Mouse (Mus musculus) forebrain, embryonic 15.5 days (tissue): ENCODE measurements around the gene Slc25a13. TPM values are rescaled to one million over a fixed set of nuclear protein-coding genes. Genes with fewer than 3 reads are reported as not detected.
A peak's percentile ranks its signal among the peaks of the same experiment; 100 is the strongest.

ENCODE experiments used
- ATAC-seq: fragments of 200-750 bp; cut with Nextera tagmentation; replicated peaks from 2 replicates; pipeline ENCODE4 v1.8.0; 2017; ENCODE audit warnings: mild to moderate bottlenecking, moderate TSS enrichment, moderate library complexity
- H3K27ac ChIP-seq: fragments of 300-500 bp; sonication (generic); replicated peaks from 2 replicates; pipeline ENCODE4 v1.5.1; 2015; ENCODE audit warnings: mild to moderate bottlenecking, inconsistent platforms
- H3K27me3 ChIP-seq: fragments of 300-500 bp; sonication (generic); 2 replicates; pipeline ENCODE4 v1.6.1; 2015; ENCODE audit warnings: inconsistent platforms
- H3K36me3 ChIP-seq: fragments of 300-500 bp; sonication (generic); 2 replicates; pipeline ENCODE4 v1.6.1; 2015; ENCODE audit warnings: mild to moderate bottlenecking, inconsistent platforms
- H3K4me1 ChIP-seq: fragments of 300-500 bp; sonication (generic); 2 replicates; pipeline ENCODE4 v1.6.1; 2015; ENCODE audit warnings: inconsistent platforms
- H3K4me2 ChIP-seq: fragments of 300-500 bp; sonication (generic); replicated peaks from 2 replicates; pipeline ENCODE4 v1.6.1; 2015; ENCODE audit warnings: mild to moderate bottlenecking, inconsistent platforms
- H3K4me3 ChIP-seq: fragments of 300-500 bp; sonication (generic); 2 replicates; pipeline ENCODE4 v1.5.1; 2015; ENCODE audit warnings: mild to moderate bottlenecking, inconsistent platforms
- H3K9ac ChIP-seq: fragments of 300-500 bp; sonication (generic); replicated peaks from 2 replicates; pipeline ENCODE4 v1.6.1; 2015; ENCODE audit warnings: mild to moderate bottlenecking, inconsistent platforms
- H3K9me3 ChIP-seq: fragments of 300-500 bp; sonication (generic); 2 replicates; pipeline ENCODE4 v1.6.1; 2016; ENCODE audit warnings: inconsistent platforms
- WGBS: fragments of 180-500 bp; shearing (Covaris S2); methylation state at CpG from one replicate; pipeline ENCODE4 v1.1.7; 2015; ENCODE audit warnings: mixed read lengths; 5-methylcytosine and 5-hydroxymethylcytosine counted together
- polyA plus RNA-seq: library from polyadenylated mRNA; unstranded; fragments of >200 nt; fragmentation: Nextera tagmentation; extraction: Ambion mirVana; gene quantifications from 2 replicates; pipeline ENCODE4 v1.2.1, GENCODE M21; 2015

Slc25a13 gene
- polyA plus RNA-seq, 1 experiment from 2014 or later, result 9.9 TPM

DNA sequence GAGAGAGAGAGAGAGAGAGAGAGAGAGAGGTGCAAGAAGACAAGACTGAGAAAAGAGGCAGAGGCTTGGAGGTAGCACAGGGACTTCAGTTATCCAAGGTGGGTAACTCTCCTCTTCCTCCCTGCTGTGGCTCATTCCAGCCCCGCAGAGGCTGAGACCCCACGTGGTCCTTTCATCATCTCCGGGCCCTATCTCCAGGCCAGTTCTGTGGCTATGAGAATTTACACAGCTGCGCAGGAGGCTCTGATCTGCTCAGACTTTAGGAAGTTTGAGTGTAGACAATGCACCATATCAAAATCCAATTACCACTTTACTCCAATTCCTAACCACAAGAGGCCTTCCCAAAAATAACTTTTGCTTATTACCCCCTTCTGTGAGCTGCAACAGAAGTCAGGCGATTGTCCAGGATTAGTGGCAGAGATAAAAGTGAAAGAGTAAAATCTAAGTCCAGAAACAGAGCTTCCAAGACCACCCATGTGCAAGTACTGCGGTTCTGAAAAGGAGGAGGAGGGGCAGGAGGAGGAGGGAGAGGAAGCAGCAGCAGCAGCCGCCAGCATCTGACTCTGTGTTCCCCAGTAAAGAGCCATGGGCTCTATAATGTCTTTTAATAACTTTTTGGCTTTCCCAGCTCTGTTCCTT, 57.6 kb downstream of the Slc25a13 start:
- no peak for ATAC-seq
- Histone ChIP-seq H3K9me3 (no peaks in the 10 kb centered on the region), H3K4me3 (no peak overlapping the region), H3K27ac (no peak overlapping the region), H3K9ac (no peak overlapping the region), H3K27me3 (no peaks in the 10 kb centered on the region), H3K4me2 (no peak overlapping the region), H3K36me3 (no peaks in the 10 kb centered on the region), H3K4me1 (peaks cover 36% of the 10 kb centered on the region)
- WGBS, result 12% methylated on average over 7 of the region's 7 CpGs

DNA sequence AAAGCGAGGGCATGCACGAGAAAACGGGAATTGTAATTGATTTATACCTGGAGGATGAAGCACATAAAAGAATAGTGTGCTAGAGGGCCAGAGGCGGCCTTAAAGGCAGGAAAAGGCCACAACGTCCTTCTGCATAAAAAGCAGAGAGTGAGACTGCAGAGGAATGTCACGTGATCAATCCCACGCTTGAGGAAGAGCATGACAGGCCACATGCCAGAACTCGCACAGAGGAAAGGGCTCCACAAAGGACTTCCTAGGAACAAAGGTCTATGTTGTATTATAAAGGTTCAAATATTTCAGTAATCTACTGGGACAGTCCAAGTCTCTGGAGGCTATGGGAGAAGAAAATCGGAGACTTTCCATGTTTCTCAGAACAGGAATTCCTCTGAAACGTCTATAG, 63.5 kb downstream of the Slc25a13 start:
- no peak overlapping the region for H3K4me2 ChIP-seq
- no peaks in the 10 kb centered on the region for H3K36me3 ChIP-seq
- H3K27me3 ChIP-seq, result no peaks in the 10 kb centered on the region
- 76% methylated on average over 10 of the region's 10 CpGs for WGBS
- H3K4me3 ChIP-seq, result no peak overlapping the region
- H3K9me3 ChIP-seq, result no peaks in the 10 kb centered on the region
- H3K4me1 ChIP-seq, result no peaks in the 10 kb centered on the region
- no peak for ATAC-seq
- H3K9ac ChIP-seq, result no peak overlapping the region
- H3K27ac ChIP-seq, result no peak overlapping the region

DNA sequence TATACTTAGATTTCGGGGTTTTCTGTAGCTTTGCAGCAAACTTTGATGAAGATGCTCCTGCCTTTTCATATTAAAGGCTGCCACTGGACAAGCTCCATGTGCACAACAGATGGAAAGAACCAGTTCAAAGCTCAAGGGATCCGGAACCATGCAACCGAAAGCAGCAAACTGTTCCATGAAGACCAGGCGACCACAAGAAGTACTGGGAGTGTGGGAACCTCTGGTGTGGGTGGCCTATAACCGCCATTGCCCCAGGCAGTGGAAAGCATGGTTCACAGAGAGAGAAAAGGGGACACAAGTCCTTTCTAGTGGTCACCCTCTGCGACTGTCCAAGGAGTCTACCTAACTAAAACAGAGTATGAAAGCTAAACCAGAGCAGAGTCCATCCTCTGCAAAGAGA, 66.2 kb downstream of the Slc25a13 start:
- ATAC-seq, result no peak
- H3K9me3 ChIP-seq, result no peaks in the 10 kb centered on the region
- 96% methylated on average over 6 of the region's 6 CpGs for whole genome bisulfite sequencing
- no peaks in the 10 kb centered on the region for H3K27me3 ChIP-seq
- no peaks in the 10 kb centered on the region for H3K36me3 ChIP-seq
- H3K4me2 ChIP-seq, result no peak overlapping the region
- H3K4me1 ChIP-seq, result no peaks in the 10 kb centered on the region
- no peak overlapping the region for H3K9ac ChIP-seq
- H3K27ac ChIP-seq, result no peak overlapping the region
- H3K4me3 ChIP-seq, result no peak overlapping the region

DNA sequence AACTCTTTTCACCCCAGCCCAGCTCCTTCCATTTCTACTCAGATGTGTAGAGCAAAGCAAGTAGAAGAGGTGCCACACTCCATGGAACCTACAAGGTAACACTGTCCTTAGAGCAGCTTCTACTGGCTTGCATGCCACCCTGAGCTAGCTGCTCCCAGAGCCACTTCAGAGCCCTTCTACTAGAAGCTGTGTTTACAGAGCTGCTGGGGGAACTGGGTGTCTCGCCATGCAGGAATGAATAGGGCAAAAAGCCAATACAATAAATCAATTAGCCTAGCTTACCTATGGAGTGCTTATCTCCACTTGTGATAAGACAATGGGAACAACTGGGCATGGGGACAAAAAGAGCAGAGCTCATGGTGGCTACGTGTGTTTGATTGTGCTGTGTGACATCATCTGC, 67.2 kb downstream of the Slc25a13 start:
- no peak overlapping the region for H3K9ac ChIP-seq
- ATAC-seq, result no peak
- H3K27ac ChIP-seq, result no peak overlapping the region
- H3K36me3 ChIP-seq, result no peaks in the 10 kb centered on the region
- H3K27me3 ChIP-seq, result no peaks in the 10 kb centered on the region
- no peaks in the 10 kb centered on the region for H3K4me1 ChIP-seq
- WGBS, result 65% methylated on average over 2 of the region's 2 CpGs
- no peak overlapping the region for H3K4me3 ChIP-seq
- no peaks in the 10 kb centered on the region for H3K9me3 ChIP-seq
- no peak overlapping the region for H3K4me2 ChIP-seq

DNA sequence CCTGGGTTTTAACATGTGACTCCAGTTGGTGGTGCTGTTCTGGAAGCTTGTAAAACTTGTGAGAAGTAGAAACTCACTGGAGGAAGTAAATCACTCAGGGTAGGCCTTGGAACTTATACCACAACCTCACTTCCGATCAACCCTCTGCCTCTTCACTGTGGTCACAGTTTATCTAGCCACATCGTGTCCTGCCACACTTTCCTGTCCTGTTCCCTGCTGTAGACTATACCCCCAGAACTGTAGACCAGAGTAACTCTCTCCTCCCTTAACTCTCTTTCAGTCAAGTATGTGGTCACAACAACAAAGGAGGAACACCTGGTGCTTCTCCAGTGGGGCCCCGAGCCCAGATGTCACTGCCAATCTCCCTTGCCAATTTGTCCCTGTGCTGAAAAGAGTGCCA, 67.6 kb downstream of the Slc25a13 start:
- H3K27me3 ChIP-seq, result no peaks in the 10 kb centered on the region
- WGBS, result 91% methylated on average over 3 of the region's 3 CpGs

DNA sequence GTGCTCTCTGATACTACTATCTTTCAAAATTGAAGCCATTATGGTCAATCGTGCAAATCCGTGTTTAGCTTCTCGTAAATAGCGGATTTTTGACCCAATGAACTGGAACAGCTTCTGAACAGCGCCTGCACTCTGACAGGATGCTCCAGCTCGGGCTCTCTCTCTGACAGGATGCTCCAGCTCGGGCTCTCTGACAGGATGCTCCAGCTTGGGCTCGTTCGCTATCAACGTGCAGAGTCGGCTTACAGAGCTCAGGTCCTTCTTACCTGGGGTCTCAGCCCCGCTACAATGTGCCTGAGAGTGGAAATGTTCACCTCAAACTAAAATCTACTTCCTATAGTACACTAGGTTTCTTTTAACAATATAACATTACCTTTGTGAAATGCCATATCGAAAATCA, 71.6 kb downstream of the Slc25a13 start:
- Histone ChIP-seq H3K27ac (no peak overlapping the region), H3K36me3 (no peaks in the 10 kb centered on the region), H3K4me1 (no peaks in the 10 kb centered on the region), H3K9me3 (no peaks in the 10 kb centered on the region), H3K27me3 (no peaks in the 10 kb centered on the region), H3K9ac (no peak overlapping the region), H3K4me2 (no peak overlapping the region), H3K4me3 (no peak overlapping the region)
- WGBS, result 86% methylated on average over 13 of the region's 13 CpGs
- no peak for ATAC-seq

More for the DNA sequence above, 67.6 kb downstream of the Slc25a13 start:
- Histone ChIP-seq H3K4me2 (no peak overlapping the region), H3K4me3 (no peak overlapping the region), H3K27ac (no peak overlapping the region), H3K9me3 (no peaks in the 10 kb centered on the region), H3K4me1 (no peaks in the 10 kb centered on the region), H3K36me3 (no peaks in the 10 kb centered on the region), H3K9ac (no peak overlapping the region)
- no peak for ATAC-seq

DNA sequence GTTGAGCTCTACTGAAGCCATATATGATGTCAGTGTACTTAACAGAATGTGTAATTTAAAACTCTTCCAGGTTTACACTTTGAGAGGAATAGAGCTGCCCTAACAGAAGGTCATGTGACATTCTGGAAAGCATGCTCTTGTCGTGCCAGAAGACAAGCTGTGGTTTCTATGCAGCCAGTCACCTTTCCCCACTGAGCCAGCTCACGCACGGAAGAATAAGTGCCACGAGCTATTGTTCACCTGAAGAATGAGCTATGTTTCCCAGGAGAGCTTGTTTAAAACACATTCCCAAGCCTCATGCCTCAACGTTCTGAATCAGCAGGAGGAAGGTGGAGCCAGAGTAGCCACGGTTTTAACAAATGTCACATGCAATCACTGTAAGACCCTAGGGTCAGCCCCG, 73.4 kb downstream of the Slc25a13 start:
- Histone ChIP-seq H3K4me1 (no peaks in the 10 kb centered on the region), H3K9me3 (no peaks in the 10 kb centered on the region), H3K4me3 (no peak overlapping the region), H3K36me3 (no peaks in the 10 kb centered on the region), H3K9ac (no peak overlapping the region), H3K4me2 (no peak overlapping the region), H3K27me3 (no peaks in the 10 kb centered on the region), H3K27ac (no peak overlapping the region)
- WGBS, result 39% methylated on average over 7 of the region's 7 CpGs
- ATAC-seq, result no peak

DNA sequence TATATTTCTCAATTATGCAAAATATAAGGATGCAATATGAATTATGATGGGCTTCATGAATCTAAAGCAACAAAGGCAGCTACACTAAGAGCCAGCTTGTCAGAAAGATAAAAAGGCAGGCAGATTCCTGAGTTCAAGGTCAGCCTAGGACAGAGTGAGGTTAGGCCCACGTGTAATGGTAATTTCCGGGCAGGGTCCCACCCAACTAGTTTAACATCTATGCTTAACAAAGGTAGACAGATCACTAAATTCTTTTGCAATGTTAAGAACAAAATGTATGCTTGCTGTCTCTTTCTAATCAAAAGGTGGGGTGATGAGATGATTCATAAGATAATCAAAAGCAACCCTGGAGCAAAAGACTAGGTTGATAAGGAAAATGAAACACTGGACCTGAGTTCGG, 76.6 kb downstream of the Slc25a13 start:
- no peak overlapping the region for H3K4me3 ChIP-seq
- H3K4me2 ChIP-seq, result no peak overlapping the region
- ATAC-seq, result no peak
- H3K36me3 ChIP-seq, result no peaks in the 10 kb centered on the region
- no peak overlapping the region for H3K27ac ChIP-seq
- no peaks in the 10 kb centered on the region for H3K9me3 ChIP-seq
- WGBS, result 94% methylated on average over 3 of the region's 3 CpGs
- no peaks in the 10 kb centered on the region for H3K4me1 ChIP-seq
- no peaks in the 10 kb centered on the region for H3K27me3 ChIP-seq
- H3K9ac ChIP-seq, result no peak overlapping the region

DNA sequence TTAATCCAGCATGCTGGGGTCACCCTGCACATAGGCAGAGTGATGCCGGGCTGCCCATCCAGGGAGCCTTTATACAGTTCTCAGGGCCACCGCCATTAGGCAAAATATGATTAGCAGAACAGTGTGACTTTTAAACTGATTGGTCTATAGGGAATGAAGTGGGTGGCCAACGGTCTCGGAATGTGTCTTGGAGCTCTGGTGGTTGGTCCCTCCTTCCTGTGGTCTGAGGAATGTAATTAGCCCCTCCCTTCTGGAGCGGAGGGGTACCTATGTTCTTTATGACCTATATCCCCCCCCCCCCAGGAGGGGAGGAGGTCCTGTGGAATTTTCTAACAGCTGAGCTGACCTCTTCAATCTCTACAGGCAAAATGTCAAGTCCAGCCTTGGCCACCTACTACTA, 77.9 kb downstream of the Slc25a13 start:
- H3K36me3 ChIP-seq, result no peaks in the 10 kb centered on the region
- H3K27ac ChIP-seq, result no peak overlapping the region
- H3K4me2 ChIP-seq, result no peak overlapping the region
- H3K4me3 ChIP-seq, result no peak overlapping the region
- no peaks in the 10 kb centered on the region for H3K4me1 ChIP-seq
- 99% methylated on average over 5 of the region's 5 CpGs for whole genome bisulfite sequencing
- no peaks in the 10 kb centered on the region for H3K9me3 ChIP-seq
- ATAC-seq, result no peak
- no peak overlapping the region for H3K9ac ChIP-seq
- H3K27me3 ChIP-seq, result no peaks in the 10 kb centered on the region

DNA sequence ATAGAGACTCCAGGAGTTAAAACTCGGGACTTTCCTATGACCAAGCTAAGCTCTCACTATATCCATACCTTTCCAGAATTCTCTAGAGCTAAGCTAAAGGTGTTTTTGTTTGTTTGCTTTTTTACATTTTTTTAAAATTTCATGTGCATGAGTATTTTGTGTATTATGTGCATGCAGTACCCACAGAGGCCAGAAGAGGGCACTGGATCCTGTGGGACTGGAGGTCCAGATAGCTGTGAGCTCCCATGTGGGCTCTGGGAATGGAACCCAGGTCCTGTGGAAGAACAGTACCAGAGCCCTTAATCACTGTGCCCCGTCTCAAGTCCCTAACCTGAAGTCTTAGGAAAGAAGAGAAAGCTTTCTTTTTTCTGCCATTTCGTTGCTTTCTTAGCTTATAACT, 80.2 kb downstream of the Slc25a13 start:
- no peaks in the 10 kb centered on the region for H3K36me3 ChIP-seq
- 95% methylated on average over 3 of the region's 3 CpGs for WGBS
- no peak overlapping the region for H3K4me3 ChIP-seq
- no peak overlapping the region for H3K4me2 ChIP-seq
- no peaks in the 10 kb centered on the region for H3K27me3 ChIP-seq
- no peak overlapping the region for H3K27ac ChIP-seq
- H3K4me1 ChIP-seq, result no peaks in the 10 kb centered on the region
- H3K9ac ChIP-seq, result no peak overlapping the region
- no peaks in the 10 kb centered on the region for H3K9me3 ChIP-seq
- no peak for ATAC-seq

DNA sequence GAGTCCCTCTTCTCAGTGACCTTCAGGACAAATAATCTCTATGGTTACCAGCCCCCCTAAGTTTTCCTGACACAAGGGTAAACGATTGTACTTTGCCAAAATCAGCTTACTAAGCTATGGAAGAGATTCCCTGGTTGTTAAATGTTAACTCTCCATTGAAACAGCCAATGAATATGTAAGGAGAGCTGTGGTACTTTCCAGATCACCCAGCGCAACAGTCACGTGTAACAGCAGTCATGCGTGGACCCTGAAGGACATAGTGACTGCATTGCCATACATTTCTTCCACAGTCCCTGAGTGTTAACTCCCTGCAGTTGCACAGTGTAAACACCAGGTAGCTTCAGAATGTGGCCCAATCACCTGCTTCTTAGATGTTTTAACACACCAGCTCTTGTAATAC, 82.0 kb downstream of the Slc25a13 start:
- no peaks in the 10 kb centered on the region for H3K4me1 ChIP-seq
- H3K27me3 ChIP-seq, result no peaks in the 10 kb centered on the region
- H3K9ac ChIP-seq, result no peak overlapping the region
- 90% methylated on average over 4 of the region's 4 CpGs for WGBS
- ATAC-seq, result no peak
- no peak overlapping the region for H3K4me2 ChIP-seq
- H3K36me3 ChIP-seq, result no peaks in the 10 kb centered on the region
- H3K27ac ChIP-seq, result no peak overlapping the region
- H3K4me3 ChIP-seq, result no peak overlapping the region
- H3K9me3 ChIP-seq, result no peaks in the 10 kb centered on the region

DNA sequence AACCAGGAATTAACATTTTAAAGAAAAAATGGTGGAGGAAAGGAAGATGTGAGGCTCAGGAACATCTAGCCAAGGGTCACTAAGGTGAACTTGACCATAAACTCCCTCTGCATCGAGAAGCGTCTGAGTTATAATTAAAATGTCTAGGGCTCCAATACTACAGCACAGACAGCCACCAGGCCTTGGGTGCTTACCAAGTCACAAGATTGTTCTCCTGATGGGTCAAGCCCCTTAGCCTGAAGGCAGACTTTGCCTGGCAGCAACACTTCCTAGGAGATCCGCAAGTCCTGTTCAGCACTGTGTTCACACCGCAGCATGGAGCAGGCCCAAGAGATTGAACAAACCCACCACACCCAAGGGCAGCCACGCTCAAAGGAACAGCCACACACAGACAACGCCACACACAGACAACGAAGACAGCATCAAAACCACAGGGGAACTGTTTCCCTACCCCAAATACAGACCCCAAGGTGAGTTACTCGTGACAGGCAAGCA, 83.4 kb downstream of the Slc25a13 start:
- WGBS, result 96% methylated on average over 8 of the region's 8 CpGs
- Histone ChIP-seq H3K27ac (no peak overlapping the region), H3K4me1 (no peaks in the 10 kb centered on the region), H3K4me2 (no peak overlapping the region), H3K27me3 (no peaks in the 10 kb centered on the region), H3K36me3 (no peaks in the 10 kb centered on the region), H3K9me3 (no peaks in the 10 kb centered on the region), H3K9ac (no peak overlapping the region), H3K4me3 (no peak overlapping the region)
- no peak for ATAC-seq

DNA sequence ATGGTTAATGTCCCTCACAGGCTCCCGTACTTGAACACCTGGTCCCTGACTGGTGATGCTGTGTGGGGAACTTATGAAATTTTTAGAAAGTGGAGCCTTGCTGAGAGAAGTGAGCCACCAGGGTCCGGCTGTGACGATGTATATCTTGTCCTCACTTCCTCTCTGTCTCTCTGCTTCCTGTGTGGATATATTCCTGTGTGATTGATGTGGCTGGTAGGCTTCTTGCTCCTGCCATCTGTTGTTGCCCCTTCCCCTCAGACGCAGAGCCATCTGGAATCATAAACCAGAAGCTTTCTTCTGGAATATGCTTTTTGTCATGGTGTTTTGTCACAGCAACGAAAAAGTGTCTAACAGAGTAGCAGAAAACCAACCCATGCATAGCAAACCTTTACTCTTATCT, 84.9 kb downstream of the Slc25a13 start:
- no peak overlapping the region for H3K9ac ChIP-seq
- no peaks in the 10 kb centered on the region for H3K27me3 ChIP-seq
- ATAC-seq, result peak; percentile 73
- no peak overlapping the region for H3K27ac ChIP-seq
- H3K4me3 ChIP-seq, result no peak overlapping the region
- 60% methylated on average over 5 of the region's 5 CpGs for WGBS
- H3K36me3 ChIP-seq, result no peaks in the 10 kb centered on the region
- H3K9me3 ChIP-seq, result no peaks in the 10 kb centered on the region
- H3K4me1 ChIP-seq, result no peaks in the 10 kb centered on the region
- H3K4me2 ChIP-seq, result no peak overlapping the region
